Mouse (Mus musculus) heart, postnatal 0 days (tissue): Measurements from ENCODE around the gene Prkg1.

Experiments used
- CTCF ChIP-seq: IDR thresholded peaks from 2 replicates; pipeline ENCODE4 v1.5.1; 2016; ENCODE audit warnings: antibody characterized with exemption, control low read depth, low read depth
- EP300 ChIP-seq: IDR thresholded peaks from 2 replicates; pipeline ENCODE4 v1.6.1; 2016; ENCODE audit warnings: antibody characterized with exemption, low read depth

DNA sequence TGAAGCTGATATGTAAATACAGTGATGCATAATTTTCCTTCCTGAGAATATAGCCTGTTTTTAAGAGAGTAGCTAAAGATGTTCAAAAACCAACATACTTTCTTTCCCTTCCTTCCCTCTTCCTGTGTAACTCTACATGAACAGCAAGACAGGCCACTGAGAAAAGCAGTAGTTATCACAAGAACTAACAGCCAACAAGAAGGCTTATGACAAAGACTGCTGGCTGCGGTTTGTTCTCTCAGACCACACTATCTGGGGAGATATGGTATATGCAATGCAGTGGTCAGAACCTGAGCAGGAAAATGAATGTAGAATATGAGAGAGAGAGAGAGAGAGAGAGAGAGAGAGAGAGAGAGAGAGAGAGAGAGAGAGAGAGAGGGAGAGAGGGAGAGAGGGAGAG lies 15.4 kb upstream of the Prkg1 start:
- TF ChIP-seq CTCF, result no peak
- TF ChIP-seq EP300, result no peak
